Mouse (Mus musculus) heart, adult 2 months (tissue): ENCODE measurements around the gene Abhd18.

ENCODE experiments used
- CTCF ChIP-seq: fragments of 200-600 bp; IDR thresholded peaks from 2 replicates; pipeline ENCODE4 v1.8.1; 2022; ENCODE audit warnings: antibody characterized with exemption, mild to moderate bottlenecking, moderate library complexity
- EP300 ChIP-seq: fragments of 200-500 bp; IDR thresholded peaks from 2 replicates; pipeline ENCODE4 v1.6.1; 2011; ENCODE audit warnings: low read depth, low read length, control low read depth; ENCODE audit not compliant: insufficient read depth
- POLR2A ChIP-seq: fragments of 200-500 bp; IDR thresholded peaks from 2 replicates; pipeline ENCODE4 v1.6.1; 2011; ENCODE audit warnings: mild to moderate bottlenecking, low read depth, low read length, control low read depth; ENCODE audit not compliant: insufficient read depth

GRCm38 (mm10) chr3:40893816-40894258, 47.1 kb downstream of the Abhd18 start:
- peak; percentile 66 for TF ChIP-seq CTCF
- 0 out of 2 replicates have a peak, but pooled peaks have one; percentile 33 for TF ChIP-seq EP300
- peak; percentile 46 for TF ChIP-seq POLR2A
